Mouse (Mus musculus) embryonic facial prominence, embryonic 10.5 days (tissue): Measurements from ENCODE around the gene Zfand2a. TPM values are rescaled to one million over a fixed set of nuclear protein-coding genes. Genes with fewer than 3 reads are reported as not detected.
A peak's percentile ranks its signal among the peaks of the same experiment; 100 is the strongest.

Experiments
- DNase-seq: peaks from one replicate; pipeline ENCODE4 v3.0.0-alpha.2; 2017; ENCODE audit warnings: low spot score
- H3K27ac ChIP-seq: fragments of 300-500 bp; sonication (generic); replicated peaks from 2 replicates; pipeline ENCODE4 v1.5.1; 2016; ENCODE audit warnings: mild to moderate bottlenecking
- H3K27me3 ChIP-seq: fragments of 300-500 bp; sonication (generic); replicated peaks from 2 replicates; pipeline ENCODE4 v1.6.1; 2016; ENCODE audit warnings: low read depth, mild to moderate bottlenecking; ENCODE audit not compliant: poor library complexity, severe bottlenecking
- H3K36me3 ChIP-seq: fragments of 300-500 bp; sonication (generic); replicated peaks from 2 replicates; pipeline ENCODE4 v1.6.1; 2016; ENCODE audit warnings: mild to moderate bottlenecking, moderate library complexity
- H3K4me1 ChIP-seq: fragments of 300-500 bp; sonication (generic); 2 replicates; pipeline ENCODE4 v1.6.1; 2016
- H3K4me3 ChIP-seq: fragments of 300-500 bp; sonication (generic); 2 replicates; pipeline ENCODE4 v1.5.1; 2016; ENCODE audit warnings: mild to moderate bottlenecking, moderate library complexity
- H3K9me3 ChIP-seq: fragments of 300-500 bp; sonication (generic); 2 replicates; pipeline ENCODE4 v1.6.1; 2016; ENCODE audit warnings: mild to moderate bottlenecking
- WGBS: fragments of 180-500 bp; shearing (Covaris S2); methylation state at CpG from one replicate; pipeline ENCODE4 v1.1.7; 2016; 5-methylcytosine and 5-hydroxymethylcytosine counted together
- polyA plus RNA-seq: library from polyadenylated mRNA; unstranded; fragments of >200 nt; fragmentation: Nextera tagmentation; extraction: Ambion mirVana; gene quantifications from 2 replicates; pipeline ENCODE4 v1.2.1, GENCODE M21; 2016

Zfand2a gene
- 10.2 and 12.5 TPM in 2 replicates for polyA plus RNA-seq

DNA sequence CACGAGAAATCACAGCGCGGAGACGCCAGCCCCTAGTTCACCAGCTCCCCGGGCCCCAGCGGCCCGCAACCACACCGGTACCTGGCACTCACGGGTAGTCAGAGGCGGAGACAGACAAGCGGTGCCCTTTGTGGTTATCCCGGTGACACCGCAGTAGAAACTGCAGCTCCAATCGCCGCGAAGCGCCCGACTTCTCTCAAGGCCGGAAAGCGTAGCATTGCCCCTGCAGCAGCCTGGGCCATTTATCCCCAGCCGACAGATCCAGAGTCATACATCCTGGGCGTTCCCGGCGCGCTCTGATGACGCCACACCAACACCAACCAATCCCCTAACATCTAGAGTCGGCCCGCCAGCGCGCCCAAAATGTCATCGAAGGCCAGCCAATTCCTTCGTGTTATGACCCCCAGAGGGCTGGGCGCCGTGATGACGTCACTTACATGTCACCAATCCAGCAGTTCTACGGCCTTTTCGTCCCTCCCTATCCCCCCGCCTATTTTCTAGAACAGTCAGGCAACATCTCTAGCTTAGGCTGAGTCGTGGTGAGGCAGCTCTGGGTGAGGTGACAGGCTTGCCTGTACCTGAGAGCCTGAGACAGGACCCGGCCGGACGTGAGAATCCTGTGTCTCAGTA is at the start of gene Zfand2a:
Gene Zfand2a, minus strand, starts transcription at position 365 of the 630 bp plus-strand sequence.
- peak within 1 kb of the TSS; percentile 96 for H3K4me3 ChIP-seq
- peak; percentile 99 for DNase-seq
- H3K9me3 ChIP-seq, result 0 out of 2 replicates have a peak, but pooled peaks cover 7% of the 10 kb centered on the region
- WGBS, result under 1% methylated on average over 42 of the region's 42 CpGs
- H3K4me1 ChIP-seq, result peaks cover 14% of the 10 kb centered on the region
- peak within 1 kb of the TSS; percentile 90 for H3K27ac ChIP-seq
- no peaks in the 10 kb centered on the region for H3K27me3 ChIP-seq
- H3K36me3 ChIP-seq, result peaks cover 31% of the 10 kb centered on the region

DNA sequence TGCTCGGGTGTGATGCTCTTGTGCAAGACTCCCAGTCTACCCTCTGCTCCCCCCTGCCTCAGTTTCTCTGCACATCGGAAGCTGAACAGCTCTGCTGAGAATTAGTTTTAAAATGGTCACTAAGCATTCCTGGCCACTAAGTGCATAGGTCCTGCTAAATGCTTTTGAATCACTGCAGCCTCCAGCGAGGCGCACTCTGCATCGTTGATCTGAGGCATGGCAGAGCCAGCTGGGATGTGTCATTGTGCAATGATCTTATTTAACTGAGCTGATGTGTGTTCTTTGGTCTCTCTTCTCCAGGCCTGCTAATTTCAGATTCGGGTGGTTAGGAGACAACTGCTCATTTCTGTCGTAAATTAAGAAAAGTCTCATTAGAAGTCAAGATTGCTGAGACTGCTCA is 44.5 kb upstream of the Zfand2a start:
- Histone ChIP-seq H3K36me3 (no peaks in the 10 kb centered on the region), H3K9me3 (no peaks in the 10 kb centered on the region), H3K4me3 (no peak overlapping the region), H3K27me3 (peaks cover 81% of the 10 kb centered on the region), H3K27ac (no peak overlapping the region), H3K4me1 (no peaks in the 10 kb centered on the region)
- WGBS, result 74% methylated on average over 7 of the region's 7 CpGs
- DNase-seq, result no peak

- no peak overlapping the region for H3K4me3 ChIP-seq
- H3K27ac ChIP-seq, result peak overlapping the region; percentile 55; the same call in 1 of the 2 replicates
- peak; percentile 68 for DNase-seq
- H3K36me3 ChIP-seq, result no peaks in the 10 kb centered on the region
- peaks cover 33% of the 10 kb centered on the region for H3K27me3 ChIP-seq
- 61% methylated on average over 10 of the region's 10 CpGs for WGBS
- peaks cover 12% of the 10 kb centered on the region; the same call in 1 of the 2 replicates for H3K4me1 ChIP-seq
- no peaks in the 10 kb centered on the region for H3K9me3 ChIP-seq
Observed at GRCm38 (mm10) chr5:139521987-139522386, 37.6 kb upstream of the Zfand2a start.

DNA sequence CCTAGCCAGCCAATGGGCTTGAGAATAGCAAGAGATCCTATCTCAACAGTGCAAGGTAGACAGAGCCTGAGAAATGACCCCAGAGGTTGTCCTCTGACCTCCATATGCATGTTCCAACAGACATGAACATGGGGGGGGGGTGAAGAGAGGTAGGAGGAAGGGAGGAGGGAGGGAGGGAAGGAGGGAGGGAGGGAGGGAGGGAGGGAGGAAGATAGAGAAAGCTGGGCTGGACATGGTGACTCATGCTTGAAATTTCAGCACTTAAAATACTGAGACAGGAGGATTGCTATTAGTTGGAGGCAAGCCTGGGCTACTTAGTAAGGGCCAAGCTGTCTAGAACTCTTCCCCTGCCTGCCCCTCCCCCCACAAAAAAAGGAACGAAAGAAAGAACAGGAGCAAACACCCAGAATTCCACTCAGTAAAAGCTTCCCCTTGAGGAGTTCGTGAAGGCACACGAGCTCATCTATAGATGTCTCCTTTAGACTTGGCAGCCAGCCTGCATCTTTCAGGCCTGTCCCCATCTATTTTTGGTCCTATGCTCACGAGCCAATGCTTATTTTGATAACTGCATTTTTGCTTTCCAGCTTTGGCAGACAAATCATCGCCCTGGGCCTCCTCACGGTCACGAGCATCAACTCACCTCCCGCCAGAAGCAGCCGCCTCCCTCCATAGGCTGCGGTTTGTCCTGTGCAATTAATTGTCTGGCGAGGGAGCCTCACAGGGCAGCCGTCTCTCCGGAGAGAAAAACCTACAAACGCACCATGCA is 35.9 kb upstream of the Zfand2a start:
- no peak for DNase-seq
- peaks cover 25% of the 10 kb centered on the region for H3K27me3 ChIP-seq
- H3K36me3 ChIP-seq, result no peaks in the 10 kb centered on the region
- peaks cover 12% of the 10 kb centered on the region; the same call in 1 of the 2 replicates for H3K4me1 ChIP-seq
- no peaks in the 10 kb centered on the region for H3K9me3 ChIP-seq
- no peak overlapping the region for H3K27ac ChIP-seq
- 69% methylated on average over 14 of the region's 14 CpGs for WGBS
- H3K4me3 ChIP-seq, result no peak overlapping the region

DNA sequence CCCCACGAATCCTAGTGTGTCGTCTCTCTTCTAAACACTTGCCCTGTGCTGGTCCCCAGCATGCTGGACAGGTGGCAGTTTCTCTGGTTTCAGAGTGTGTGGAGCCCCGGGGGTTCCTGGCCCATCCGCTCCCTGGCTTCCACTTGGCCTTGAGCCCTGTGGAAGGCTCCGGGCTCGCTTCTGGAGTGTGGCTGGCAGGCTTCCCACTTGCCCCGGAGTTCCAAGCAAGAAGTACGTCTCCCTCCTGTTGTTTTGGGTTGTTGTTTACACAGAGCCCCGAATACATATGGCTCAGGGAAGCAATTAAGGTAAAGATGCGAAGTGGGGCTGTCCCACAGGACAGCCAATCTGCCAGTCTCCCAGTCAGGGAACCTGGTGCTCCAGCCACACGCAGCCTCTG is 31.9 kb upstream of the Zfand2a start:
- H3K36me3 ChIP-seq, result no peaks in the 10 kb centered on the region

GRCm38 (mm10) chr5:139512201-139512600 is 27.9 kb upstream of the Zfand2a start:
- no peak for DNase-seq
- H3K4me3 ChIP-seq, result no peak overlapping the region
- 85% methylated on average over 4 of the region's 4 CpGs for WGBS
- no peaks in the 10 kb centered on the region for H3K9me3 ChIP-seq
- H3K36me3 ChIP-seq, result no peaks in the 10 kb centered on the region
- H3K27ac ChIP-seq, result no peak overlapping the region
- peaks cover 27% of the 10 kb centered on the region for H3K27me3 ChIP-seq
- no peaks in the 10 kb centered on the region for H3K4me1 ChIP-seq

More for the DNA sequence above, 31.9 kb upstream of the Zfand2a start:
- Histone ChIP-seq H3K4me3 (no peak overlapping the region), H3K4me1 (0 out of 2 replicates have a peak, but pooled peaks cover 1% of the 10 kb centered on the region), H3K9me3 (no peaks in the 10 kb centered on the region), H3K27ac (no peak overlapping the region), H3K27me3 (peaks cover 15% of the 10 kb centered on the region)
- WGBS, result 50% methylated on average over 11 of the region's 11 CpGs
- DNase-seq, result no peak

- no peaks in the 10 kb centered on the region for H3K9me3 ChIP-seq
- DNase-seq, result peak; percentile 20
- no peak overlapping the region for H3K4me3 ChIP-seq
- H3K36me3 ChIP-seq, result no peaks in the 10 kb centered on the region
- peaks cover 26% of the 10 kb centered on the region for H3K27me3 ChIP-seq
- no peaks in the 10 kb centered on the region for H3K4me1 ChIP-seq
- no peak overlapping the region for H3K27ac ChIP-seq
- 18% methylated on average over 17 of the region's 17 CpGs for WGBS
Observed at GRCm38 (mm10) chr5:139510682-139511366, 26.5 kb upstream of the Zfand2a start.

- no peaks in the 10 kb centered on the region for H3K4me1 ChIP-seq
- H3K27me3 ChIP-seq, result peaks cover 40% of the 10 kb centered on the region
- DNase-seq, result no peak
- H3K4me3 ChIP-seq, result no peak overlapping the region
- H3K27ac ChIP-seq, result no peak overlapping the region
- H3K36me3 ChIP-seq, result no peaks in the 10 kb centered on the region
- 22% methylated on average over 5 of the region's 5 CpGs for WGBS
- H3K9me3 ChIP-seq, result no peaks in the 10 kb centered on the region
Observed at GRCm38 (mm10) chr5:139506207-139506606, 21.9 kb upstream of the Zfand2a start.

GRCm38 (mm10) chr5:139505073-139505606 is 20.8 kb upstream of the Zfand2a start:
- Histone ChIP-seq H3K36me3 (no peaks in the 10 kb centered on the region), H3K27ac (no peak overlapping the region), H3K9me3 (no peaks in the 10 kb centered on the region), H3K27me3 (peaks cover 29% of the 10 kb centered on the region), H3K4me1 (no peaks in the 10 kb centered on the region), H3K4me3 (no peak overlapping the region)
- WGBS, result 4% methylated on average over 14 of the region's 14 CpGs
- peak; percentile 78 for DNase-seq

DNA sequence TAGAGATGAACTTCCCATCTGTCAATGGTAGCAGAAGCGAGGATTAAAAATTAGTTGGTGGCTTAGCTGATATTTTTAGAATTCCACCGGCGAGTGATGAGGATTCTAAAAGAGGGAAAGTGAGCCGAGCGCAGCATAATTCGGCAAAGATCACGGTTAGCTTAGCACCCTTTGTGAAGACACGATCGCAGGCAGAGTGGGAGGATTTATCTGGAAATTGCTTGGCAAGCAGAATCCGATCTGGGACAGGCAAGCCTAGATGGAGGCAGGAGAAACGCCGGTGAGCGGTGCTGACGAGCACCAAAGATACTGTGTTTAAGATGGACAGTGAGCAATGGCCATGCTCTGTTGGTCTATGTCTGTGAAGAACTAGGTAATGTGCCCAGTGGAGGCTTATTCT is 17.9 kb upstream of the Zfand2a start:
- no peak overlapping the region for H3K27ac ChIP-seq
- no peak overlapping the region for H3K4me3 ChIP-seq
- no peaks in the 10 kb centered on the region for H3K36me3 ChIP-seq
- DNase-seq, result no peak
- H3K27me3 ChIP-seq, result peaks cover 24% of the 10 kb centered on the region
- H3K4me1 ChIP-seq, result no peaks in the 10 kb centered on the region
- no peaks in the 10 kb centered on the region for H3K9me3 ChIP-seq
- 87% methylated on average over 14 of the region's 14 CpGs for WGBS

- peaks cover 12% of the 10 kb centered on the region; the same call in 1 of the 2 replicates for H3K27me3 ChIP-seq
- no peaks in the 10 kb centered on the region for H3K36me3 ChIP-seq
- WGBS, result 72% methylated on average over 5 of the region's 5 CpGs
- H3K27ac ChIP-seq, result no peak overlapping the region
- H3K4me1 ChIP-seq, result no peaks in the 10 kb centered on the region
- DNase-seq, result no peak
- H3K9me3 ChIP-seq, result no peaks in the 10 kb centered on the region
- no peak overlapping the region for H3K4me3 ChIP-seq
Observed at GRCm38 (mm10) chr5:139498791-139499190, 14.4 kb upstream of the Zfand2a start.

DNA sequence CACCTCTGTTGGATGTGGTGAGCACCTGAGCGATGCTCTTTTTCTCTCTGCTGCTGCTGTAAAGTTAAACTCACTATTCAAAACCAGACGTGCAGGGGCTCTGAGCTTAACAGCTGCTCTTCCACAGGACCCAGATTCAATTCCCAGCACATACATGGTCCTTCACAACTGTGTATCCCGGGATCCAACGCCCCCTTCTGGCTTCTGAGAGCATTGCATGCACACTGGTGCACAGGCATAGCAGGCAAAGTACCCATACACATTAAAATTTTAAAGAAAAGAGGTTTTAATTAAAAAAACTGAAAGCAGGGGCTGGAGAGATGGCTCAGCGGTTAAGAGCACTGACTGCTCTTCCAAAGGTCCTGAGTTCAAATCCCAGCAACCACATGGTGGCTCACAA is 12.6 kb upstream of the Zfand2a start:
- no peaks in the 10 kb centered on the region for H3K36me3 ChIP-seq
- H3K9me3 ChIP-seq, result no peaks in the 10 kb centered on the region
- H3K27ac ChIP-seq, result no peak overlapping the region
- no peak for DNase-seq
- 59% methylated on average over 5 of the region's 5 CpGs for WGBS
- H3K27me3 ChIP-seq, result peaks cover 8% of the 10 kb centered on the region; the same call in 1 of the 2 replicates
- no peak overlapping the region for H3K4me3 ChIP-seq
- no peaks in the 10 kb centered on the region for H3K4me1 ChIP-seq
